Mouse (Mus musculus) small intestine, adult 2 months (tissue): ENCODE data around the gene Kcnmb2.

ENCODE experiments used
- CTCF ChIP-seq: fragments of 200-500 bp; IDR thresholded peaks from 2 replicates; pipeline ENCODE4 v1.5.1; 2012; ENCODE audit warnings: low read depth, mild to moderate bottlenecking, control low read depth, inconsistent platforms, low read length, moderate library complexity, mixed read lengths; ENCODE audit not compliant: insufficient replicate concordance, insufficient read length; ENCODE audit errors: extremely low read depth
- POLR2A ChIP-seq: fragments of 200-500 bp; IDR thresholded peaks from 2 replicates; pipeline ENCODE4 v1.6.1; 2012; ENCODE audit warnings: low read depth, mild to moderate bottlenecking, control low read depth, inconsistent platforms, low read length, moderate library complexity

GRCm38 (mm10) chr3:32043814-32044213 is 141.5 kb downstream of the Kcnmb2 start:
- no peak for TF ChIP-seq CTCF
- TF ChIP-seq POLR2A: no peak
